Mouse (Mus musculus) retina, postnatal 1 day (tissue): Measurements from ENCODE around the gene Phf23.
A peak's percentile ranks its signal among the peaks of the same experiment; 100 is the strongest.
"Not testable (repeated sequence)": the region's sequence is repeated elsewhere in the genome, so short reads cannot be mapped to it uniquely, and the experiment has no call there.

ENCODE experiments used
- DNase-seq: peaks from one replicate; pipeline ENCODE4 v3.0.0-alpha.2; 2012

The Phf23 gene

GRCm38 (mm10) chr11:69995391-69995960, at the start of gene Phf23:
Phf23 (plus strand) TSS chr11:69995777.
- peak; percentile 100 for DNase-seq

- DNase-seq = no peak
These were observed 49.3 kb upstream of the Phf23 start for GRCm38 (mm10) chr11:69945997-69946891.

- DNase-seq = no peak
These were observed 48.1 kb upstream of the Phf23 start for GRCm38 (mm10) chr11:69947337-69948065.

- peak; percentile 96 for DNase-seq
These were observed 47.4 kb upstream of the Phf23 start, which contains the start of gene Slc2a4 for GRCm38 (mm10) chr11:69948066-69948762. Slc2a4 (minus strand) TSS chr11:69948188.

GRCm38 (mm10) chr11:69948763-69949150, 46.8 kb upstream of the Phf23 start:
- peak; percentile 93 for DNase-seq

GRCm38 (mm10) chr11:69950807-69951459, 44.6 kb upstream of the Phf23 start:
- DNase-seq = peak; percentile 38

GRCm38 (mm10) chr11:69952274-69952673, 43.3 kb upstream of the Phf23 start:
- DNase-seq = peak; percentile 4

GRCm38 (mm10) chr11:69953267-69953915, 42.2 kb upstream of the Phf23 start:
- no peak for DNase-seq

- DNase-seq = not testable (repeated sequence)
These were observed 40.0 kb upstream of the Phf23 start for GRCm38 (mm10) chr11:69955618-69956017.

GRCm38 (mm10) chr11:69956218-69956617, 39.4 kb upstream of the Phf23 start:
- DNase-seq = no peak

- peak; percentile 44 for DNase-seq
These were observed 35.0 kb upstream of the Phf23 start for GRCm38 (mm10) chr11:69960616-69961015.

GRCm38 (mm10) chr11:69961841-69962240, 33.7 kb upstream of the Phf23 start:
- no peak for DNase-seq

- no peak for DNase-seq
These were observed 30.8 kb upstream of the Phf23 start, which contains the start of gene Cldn7 for GRCm38 (mm10) chr11:69964650-69965270. Cldn7 (plus strand) TSS chr11:69964779.

GRCm38 (mm10) chr11:69965271-69966005, 30.1 kb upstream of the Phf23 start:
- peak; percentile 6 for DNase-seq

- DNase-seq = peak; percentile 51
These were observed 29.3 kb upstream of the Phf23 start for GRCm38 (mm10) chr11:69966006-69966859.

- DNase-seq = no peak
These were observed 28.6 kb upstream of the Phf23 start for GRCm38 (mm10) chr11:69966860-69967517.

GRCm38 (mm10) chr11:69968793-69969192, 26.8 kb upstream of the Phf23 start:
- DNase-seq = no peak

GRCm38 (mm10) chr11:69970222-69970621, 25.4 kb upstream of the Phf23 start:
- DNase-seq = no peak

- DNase-seq = no peak
These were observed 24.8 kb upstream of the Phf23 start for GRCm38 (mm10) chr11:69970775-69971174.
